Mouse (Mus musculus) ES-Bruce4 (cell line): Measurements from ENCODE around the gene Hexim1.

Experiments used
- CTCF ChIP-seq: IDR thresholded peaks from one replicate; pipeline ENCODE4 v1.8.1; 2011; ENCODE audit warnings: low read depth, low read length
- POLR2A ChIP-seq: IDR thresholded peaks from one replicate; pipeline ENCODE4 v1.8.1; 2011; ENCODE audit warnings: low read length; ENCODE audit not compliant: insufficient read depth

- no peak for TF ChIP-seq POLR2A
- no peak for TF ChIP-seq CTCF
Measured at GRCm38 (mm10) chr11:103106386-103106785, 9.6 kb upstream of the Hexim1 start.
